Mouse (Mus musculus): ENCODE results near the gene Ift122.

Gene Ift122

DNA sequence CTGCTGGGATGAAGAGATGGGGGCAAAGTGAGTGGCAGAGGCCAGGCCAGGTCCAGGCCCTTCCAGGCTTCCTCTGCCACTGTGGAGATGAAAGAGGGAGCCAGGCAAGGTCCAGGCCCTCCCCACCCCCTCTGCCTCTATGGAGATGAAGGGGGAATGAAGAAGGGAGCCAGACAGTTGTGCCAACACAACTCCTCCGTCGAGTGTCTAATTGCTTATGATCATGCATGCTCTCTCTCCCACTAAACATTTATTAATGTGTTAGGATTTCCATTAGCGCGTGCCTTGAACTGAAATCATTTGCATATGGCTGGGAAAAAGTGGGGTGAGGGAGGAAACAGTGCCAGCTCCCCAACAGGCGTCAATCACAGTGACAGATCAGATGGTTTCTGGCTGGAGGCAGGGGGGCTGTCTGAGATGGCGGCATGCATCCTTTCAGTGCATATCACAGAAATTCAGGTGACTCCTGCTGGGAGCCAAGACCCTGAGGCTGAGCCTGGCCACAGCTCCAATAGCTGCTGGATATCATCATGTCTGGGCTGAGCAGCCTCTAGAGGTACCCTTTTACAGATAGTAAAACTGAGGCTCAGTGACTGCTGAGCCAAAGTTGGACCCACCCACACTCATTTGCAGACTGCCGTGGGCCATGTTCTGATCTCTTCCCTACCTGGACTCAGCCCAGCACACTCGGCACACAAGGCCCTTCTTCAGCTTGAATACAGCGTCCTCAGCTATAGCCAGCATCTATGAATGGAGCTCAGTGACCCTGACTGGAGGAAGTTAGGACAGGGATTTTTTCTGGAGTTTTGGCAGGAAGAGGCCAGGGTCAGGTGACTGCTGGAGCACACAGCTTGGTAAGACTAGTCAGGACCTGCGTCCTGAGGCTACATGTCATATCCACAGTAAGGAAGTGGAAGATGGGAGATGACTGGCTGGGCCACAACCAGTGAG, 74.3 kb downstream of the Ift122 start:
- no peak for DNase-seq

- no peak for DNase-seq
Measured at GRCm38 (mm10) chr6:115930018-115930417, 76.7 kb downstream of the Ift122 start.

DNA sequence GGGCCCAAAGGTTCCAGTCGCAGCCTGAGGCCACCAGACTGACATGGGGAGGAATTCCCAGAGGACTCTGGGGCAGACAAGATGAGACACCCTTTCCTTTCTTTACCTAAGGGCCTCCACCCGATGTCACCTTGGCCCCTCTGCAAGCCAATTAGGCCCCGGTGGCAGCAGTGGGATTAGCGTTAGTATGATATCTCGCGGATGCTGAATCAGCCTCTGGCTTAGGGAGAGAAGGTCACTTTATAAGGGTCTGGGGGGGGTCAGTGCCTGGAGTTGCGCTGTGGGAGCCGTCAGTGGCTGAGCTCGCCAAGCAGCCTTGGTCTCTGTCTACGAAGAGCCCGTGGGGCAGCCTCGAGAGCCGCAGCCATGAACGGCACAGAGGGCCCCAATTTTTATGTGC, 78.4 kb downstream of the Ift122 start, which contains the start of gene Rho:
Rho (plus strand) TSS at position 110 of the 400 bp plus-strand sequence.
- no peak for DNase-seq

DNA sequence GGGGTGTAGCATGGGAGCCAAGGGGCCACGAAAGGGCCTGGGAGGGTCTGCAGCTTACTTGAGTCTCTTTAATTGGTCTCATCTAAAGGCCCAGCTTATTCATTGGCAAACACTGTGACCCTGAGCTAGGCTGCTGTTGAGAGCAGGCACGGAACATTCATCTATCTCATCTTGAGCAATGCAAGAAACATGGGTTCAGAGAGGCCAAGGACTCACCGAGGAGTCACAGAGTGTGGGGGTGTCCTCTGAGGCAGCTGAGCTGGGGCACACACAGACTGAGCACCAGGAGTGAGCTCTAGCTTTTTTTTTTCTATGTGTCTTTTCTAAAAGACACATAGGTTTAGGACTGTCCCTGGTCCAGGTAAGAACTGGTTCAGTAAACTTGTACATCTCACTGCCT, 79.1 kb downstream of the Ift122 start:
- no peak for DNase-seq

GRCm38 (mm10) chr6:115935544-115935943, 82.3 kb downstream of the Ift122 start:
- DNase-seq = no peak

DNA sequence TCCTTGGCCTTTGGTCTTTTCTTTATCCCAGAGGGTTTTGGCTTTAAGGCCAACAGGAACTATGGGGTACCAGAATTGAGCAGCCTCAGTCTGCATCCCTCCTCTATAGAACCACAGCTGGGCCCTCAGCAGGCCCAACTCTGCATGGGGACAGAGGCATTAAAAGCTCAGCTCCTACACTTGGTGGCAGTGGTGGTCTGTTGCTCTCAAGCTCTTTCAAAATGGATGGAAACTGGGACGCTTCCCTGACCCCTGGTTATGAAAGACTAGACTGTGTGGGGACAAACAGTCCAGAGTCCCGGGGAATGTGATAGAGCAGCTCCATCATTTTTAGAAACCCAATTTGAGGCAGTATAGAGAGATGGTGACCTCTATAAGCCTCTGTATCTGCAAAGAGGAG, 84.7 kb downstream of the Ift122 start:
- no peak for DNase-seq

DNA sequence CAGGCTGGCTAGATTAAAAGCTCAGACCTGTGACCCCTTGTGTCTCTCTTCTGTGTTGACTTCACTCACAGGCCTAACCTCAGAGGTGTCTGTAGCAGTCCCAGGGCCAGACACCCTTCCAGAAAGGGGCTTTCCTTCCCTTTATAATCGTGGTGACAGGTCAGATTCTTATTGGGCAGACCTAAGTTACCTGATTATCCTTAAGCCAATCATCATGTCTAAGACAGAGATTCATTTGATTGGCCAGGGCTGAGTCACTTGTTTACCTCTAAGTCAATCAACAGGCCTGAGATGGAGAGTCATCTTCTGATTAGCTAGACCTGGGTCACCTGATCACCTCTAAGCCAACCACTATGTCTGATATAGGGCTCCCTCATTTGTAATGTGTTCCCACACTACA, 85.5 kb downstream of the Ift122 start:
- no peak for DNase-seq

- DNase-seq = no peak
Measured at GRCm38 (mm10) chr6:115940603-115941002, 87.3 kb downstream of the Ift122 start.

- no peak for DNase-seq
Measured at GRCm38 (mm10) chr6:115941128-115941527, 87.9 kb downstream of the Ift122 start.

DNA sequence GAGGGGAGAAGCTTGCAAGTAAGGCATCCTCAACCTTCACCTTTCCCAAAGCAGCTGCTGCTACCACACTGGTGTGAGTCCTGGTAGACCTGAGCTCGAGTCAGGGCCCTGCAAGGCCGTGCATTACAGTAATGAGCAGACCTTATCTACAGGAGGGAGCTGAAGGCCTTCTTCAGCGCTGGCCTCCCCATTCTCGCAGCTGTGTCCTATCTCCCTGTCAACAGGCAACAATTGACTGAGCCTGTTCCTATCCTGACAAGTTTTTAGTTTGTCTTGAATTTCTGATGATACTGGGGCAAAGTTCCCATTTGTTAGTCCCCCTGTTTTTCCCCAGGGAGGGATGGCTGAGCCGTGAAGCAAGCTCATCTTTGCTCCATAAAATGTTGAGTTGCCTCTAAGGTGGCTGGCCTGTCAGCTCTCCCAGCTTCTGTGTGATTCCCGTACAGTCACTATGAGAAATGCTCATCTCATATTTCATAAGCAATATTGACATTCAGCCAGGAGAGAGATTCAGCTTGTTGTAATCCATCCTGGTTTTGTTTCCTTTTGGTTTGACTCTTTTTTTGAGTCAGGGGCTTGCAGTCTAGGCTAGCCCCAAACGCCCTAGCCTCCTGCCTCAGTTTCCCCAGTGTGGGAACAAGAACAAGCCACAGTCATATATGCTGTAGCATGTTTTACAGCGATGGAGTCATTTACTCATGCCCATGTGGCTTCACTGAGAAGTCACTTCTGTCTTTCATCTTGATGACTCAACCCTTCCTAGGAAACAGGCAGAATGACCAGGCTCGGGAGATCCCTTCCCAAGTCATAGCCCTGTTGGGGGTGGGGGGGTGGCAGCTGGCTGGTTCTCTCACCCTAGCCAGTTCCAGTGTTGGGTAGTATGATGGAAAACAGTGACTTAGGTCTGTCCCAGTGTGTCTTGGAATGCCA, 90.5 kb downstream of the Ift122 start:
- no peak for DNase-seq

- DNase-seq = no peak
Measured at GRCm38 (mm10) chr6:115944638-115945037, 91.4 kb downstream of the Ift122 start, which contains the start of gene H1foo. Gene H1foo (plus strand): TSS chr6:115944938.

DNA sequence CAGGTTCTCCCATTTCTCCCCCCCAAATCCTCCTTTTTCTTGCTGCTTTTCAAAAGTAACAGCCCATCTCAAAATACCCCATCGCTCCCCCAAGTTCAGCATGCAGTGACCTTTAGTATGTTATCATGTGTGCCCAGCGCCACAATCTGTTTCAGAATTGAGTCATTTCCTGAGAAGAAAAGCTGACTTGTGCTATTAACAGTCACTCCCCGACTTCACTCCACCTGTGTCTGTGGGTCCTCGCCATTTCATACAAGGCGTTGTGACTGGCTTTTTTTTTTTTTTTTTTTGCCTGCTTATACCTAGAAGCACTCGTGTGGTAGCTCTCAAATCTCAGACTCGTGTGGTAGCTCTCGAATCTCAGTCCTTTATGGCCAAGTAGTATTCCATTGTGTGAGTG, 92.4 kb downstream of the Ift122 start:
- DNase-seq = no peak

DNA sequence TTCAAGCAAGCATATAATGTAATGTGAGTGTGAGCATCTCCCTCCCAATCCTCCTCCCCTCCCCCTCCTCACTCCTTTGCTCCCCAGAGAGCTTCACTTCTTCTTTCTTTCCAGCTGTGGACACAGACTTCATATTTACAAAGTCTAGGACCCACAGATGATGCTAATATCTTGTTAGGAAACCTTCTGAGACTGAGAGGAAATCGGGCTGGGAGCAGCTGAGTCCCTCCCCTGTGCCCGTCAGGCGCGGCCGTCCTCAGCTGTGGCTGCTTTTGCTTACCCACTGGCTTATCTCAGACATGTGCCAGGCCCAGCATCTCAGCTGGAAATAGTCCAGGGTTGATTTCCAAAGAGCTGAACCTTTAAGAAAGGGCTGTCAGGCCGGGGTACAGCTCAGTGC, 93.1 kb downstream of the Ift122 start:
- no peak for DNase-seq

DNA sequence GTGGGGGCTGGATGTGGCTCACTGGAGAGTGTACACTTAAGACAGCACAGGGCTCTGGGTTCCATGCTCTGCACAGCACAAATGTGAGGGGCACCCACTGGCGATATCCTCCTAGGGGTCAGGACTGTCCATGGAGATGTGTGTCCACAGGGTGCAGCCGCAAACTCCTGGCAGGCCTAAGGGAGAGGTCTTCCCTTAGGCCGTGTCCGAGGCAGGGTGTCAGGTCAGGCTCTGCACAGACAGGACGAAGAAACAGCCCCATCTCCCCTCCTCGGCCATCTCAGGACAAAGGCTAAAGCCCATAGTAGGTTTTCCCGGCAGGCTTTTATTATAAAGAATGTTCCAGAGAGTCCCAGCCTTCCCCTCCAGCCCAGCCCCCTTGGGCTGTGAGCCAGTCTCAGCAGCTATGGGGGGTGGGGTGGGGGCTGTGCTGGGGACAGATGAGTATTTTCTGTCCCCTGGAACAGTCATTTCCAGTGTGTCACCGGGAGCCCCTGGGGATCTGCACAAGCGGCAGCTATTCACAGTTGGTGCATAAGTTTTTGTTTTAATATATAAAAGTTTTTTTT, 101.3 kb downstream of the Ift122 start:
- DNase-seq = no peak

- DNase-seq = no peak
Measured at GRCm38 (mm10) chr6:115955169-115955568, 101.9 kb downstream of the Ift122 start.

GRCm38 (mm10) chr6:115955664-115956063, 102.4 kb downstream of the Ift122 start:
- no peak for DNase-seq

DNA sequence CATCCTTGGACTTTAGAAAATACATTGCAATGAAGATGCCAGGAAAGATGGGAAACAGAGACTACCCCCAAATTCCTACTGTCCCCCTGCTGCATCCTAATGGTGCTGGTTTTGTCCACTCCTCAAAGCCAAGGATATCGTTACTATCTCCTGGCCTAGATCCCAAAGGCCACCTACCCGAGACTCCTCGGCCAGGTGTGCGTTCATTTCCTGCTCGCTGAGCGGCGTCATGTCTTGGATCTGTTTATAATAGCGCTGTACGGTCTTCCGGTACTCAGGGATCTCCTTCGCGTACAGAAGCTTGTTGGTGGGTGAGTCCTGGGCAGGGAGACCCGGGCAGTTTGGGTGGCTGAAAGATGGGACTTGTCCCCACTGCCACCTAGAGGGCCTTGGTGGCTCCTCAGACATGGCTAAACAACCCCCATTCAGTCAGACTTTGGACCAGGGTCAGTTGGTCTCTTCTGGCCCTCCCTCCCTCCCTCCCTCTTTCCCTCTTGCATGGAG, 103.2 kb downstream of the Ift122 start:
- DNase-seq = no peak

GRCm38 (mm10) chr6:115956922-115957601, 103.8 kb downstream of the Ift122 start:
- no peak for DNase-seq

DNA sequence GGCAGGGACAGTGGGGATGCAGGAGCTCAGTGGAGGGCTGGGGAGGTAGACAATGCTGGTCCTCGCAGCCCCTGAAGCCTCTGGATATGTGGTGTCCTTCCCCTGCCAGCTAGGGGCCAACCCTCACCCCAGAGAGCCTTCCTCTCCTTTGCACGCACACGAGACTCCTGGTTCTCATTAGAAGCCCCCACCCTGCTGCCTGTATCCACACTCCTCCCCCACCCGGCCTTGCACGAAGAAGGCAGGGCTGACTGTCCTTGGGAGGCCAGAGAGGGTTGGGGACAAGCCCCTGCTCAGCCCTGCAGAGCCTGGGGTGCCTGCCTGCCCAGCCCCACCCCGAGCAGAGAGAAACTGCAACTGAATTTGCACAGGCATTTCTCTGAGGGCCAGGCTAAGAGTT, 104.4 kb downstream of the Ift122 start:
- no peak for DNase-seq

DNA sequence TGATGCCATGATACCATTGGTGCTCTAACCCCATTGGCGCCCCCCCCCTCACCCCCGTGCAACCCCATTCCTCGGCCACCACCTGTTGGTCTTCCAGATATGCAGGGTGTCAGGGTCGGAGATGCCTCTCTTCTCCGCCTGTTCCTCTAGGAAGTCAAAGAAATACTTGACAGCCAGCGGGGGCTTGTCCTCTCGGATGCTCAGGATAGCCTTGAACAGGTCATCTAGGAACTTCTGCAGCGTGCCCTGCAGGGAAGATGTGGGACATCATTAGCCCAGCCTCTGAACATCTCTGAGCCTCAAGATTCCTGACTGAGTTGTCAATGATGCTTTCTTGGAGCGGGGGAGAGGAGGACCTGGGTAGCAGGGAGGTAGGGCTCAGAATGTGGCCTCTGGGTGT, 105.2 kb downstream of the Ift122 start:
- no peak for DNase-seq

GRCm38 (mm10) chr6:115959151-115959691, 106.0 kb downstream of the Ift122 start:
- no peak for DNase-seq

GRCm38 (mm10) chr6:115960322-115960721, 107.1 kb downstream of the Ift122 start:
- no peak for DNase-seq

Measured in right cerebral cortex, adult 18-20 months (tissue).